Mouse (Mus musculus) intestine, embryonic 14.5 days (tissue): ENCODE results near the gene Rubcnl. TPM values are rescaled to one million over a fixed set of nuclear protein-coding genes. Genes with fewer than 3 reads are reported as not detected.

Experiments used
- ATAC-seq: fragments of 200-750 bp; cut with Nextera tagmentation; replicated peaks from 2 replicates; pipeline ENCODE4 v1.8.0; 2017; ENCODE audit warnings: low read depth, moderate number of reproducible peaks, moderate TSS enrichment, moderate library complexity; ENCODE audit not compliant: low FRiP score, low TSS enrichment
- DNase-seq: peaks from one replicate; pipeline ENCODE4 v3.0.0-alpha.2; 2018; ENCODE audit warnings: low spot score
- H3K27ac ChIP-seq: fragments of 300-500 bp; sonication (generic); 2 replicates; pipeline ENCODE4 v1.5.1; 2014; ENCODE audit warnings: low read depth, mild to moderate bottlenecking, control low read depth
- H3K27me3 ChIP-seq: fragments of 300-500 bp; sonication (generic); replicated peaks from 2 replicates; pipeline ENCODE4 v1.6.1; 2014; ENCODE audit warnings: low read length, control low read depth; ENCODE audit not compliant: control insufficient read depth, insufficient read depth
- H3K36me3 ChIP-seq: fragments of 300-500 bp; sonication (generic); 2 replicates; pipeline ENCODE4 v1.6.1; 2014; ENCODE audit warnings: low read length, control low read depth; ENCODE audit not compliant: control insufficient read depth, insufficient read depth
- H3K4me1 ChIP-seq: fragments of 300-500 bp; sonication (generic); replicated peaks from 2 replicates; pipeline ENCODE4 v1.6.1; 2014; ENCODE audit warnings: low read length, control low read depth, mixed read lengths; ENCODE audit not compliant: control insufficient read depth, insufficient read depth
- H3K4me2 ChIP-seq: fragments of 300-500 bp; sonication (generic); 2 replicates; pipeline ENCODE4 v1.6.1; 2014; ENCODE audit warnings: low read length
- H3K4me3 ChIP-seq: fragments of 300-500 bp; sonication (generic); 2 replicates; pipeline ENCODE4 v1.5.1; 2014; ENCODE audit warnings: low read depth, low read length, control low read depth, mixed read lengths
- H3K9ac ChIP-seq: fragments of 300-500 bp; sonication (generic); 2 replicates; pipeline ENCODE4 v1.6.1; 2014; ENCODE audit warnings: mild to moderate bottlenecking, low read length
- H3K9me3 ChIP-seq: fragments of 300-500 bp; sonication (generic); 2 replicates; pipeline ENCODE4 v1.6.1; 2016; ENCODE audit warnings: low read length, control low read depth; ENCODE audit not compliant: control insufficient read depth
- WGBS: fragments of 180-500 bp; shearing (Covaris S2); extraction: QIAGEN DNeasy Blood & Tissue Kit; methylation state at CpG from one replicate; pipeline ENCODE4 v1.1.7; 2014; 5-methylcytosine and 5-hydroxymethylcytosine counted together
- polyA plus RNA-seq: library from polyadenylated mRNA; unstranded; fragments of >200 nt; fragmentation: Nextera tagmentation; extraction: Ambion mirVana; gene quantifications from 2 replicates; pipeline ENCODE4 v1.2.1, GENCODE M21; 2014

Gene Rubcnl
- polyA plus RNA-seq, 1 experiment from 2014 or later: 0.37 TPM

- no peak overlapping the region for H3K9ac ChIP-seq
- no peak for ATAC-seq
- no peak overlapping the region for H3K4me2 ChIP-seq
- WGBS: 69% methylated on average over 7 of the region's 7 CpGs
- no peaks in the 10 kb centered on the region for H3K9me3 ChIP-seq
- no peak overlapping the region for H3K27ac ChIP-seq
- DNase-seq: no peak
- H3K4me1 ChIP-seq: no peaks in the 10 kb centered on the region
- no peak overlapping the region for H3K4me3 ChIP-seq
- H3K36me3 ChIP-seq: no peaks in the 10 kb centered on the region
- H3K27me3 ChIP-seq: no peaks in the 10 kb centered on the region
Measured at GRCm38 (mm10) chr14:75069356-75069979, 53.6 kb downstream of the Rubcnl start.

DNA sequence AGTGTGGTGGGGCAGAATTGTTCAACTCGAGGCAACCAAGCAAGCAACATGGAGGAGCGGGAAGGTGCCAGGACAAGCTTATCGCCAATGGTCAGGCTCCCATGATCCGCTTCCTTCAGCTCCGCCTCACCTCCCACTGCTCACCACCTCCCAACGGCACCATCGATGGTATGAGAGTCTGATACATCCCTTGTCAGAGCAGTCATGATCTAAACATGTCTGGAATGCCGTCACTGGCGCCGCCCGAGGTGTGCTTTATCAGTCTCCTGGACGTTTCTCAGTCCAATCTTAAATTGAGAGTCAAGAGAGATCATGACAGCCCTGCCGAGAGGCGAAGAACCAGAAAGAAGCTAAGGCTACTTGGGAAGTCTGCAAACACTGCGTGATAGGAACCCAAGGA is 55.3 kb downstream of the Rubcnl start:
- no peaks in the 10 kb centered on the region for H3K36me3 ChIP-seq
- WGBS: 86% methylated on average over 15 of the region's 15 CpGs
- no peak overlapping the region for H3K4me2 ChIP-seq
- H3K27me3 ChIP-seq: no peaks in the 10 kb centered on the region
- H3K9ac ChIP-seq: no peak overlapping the region
- no peak overlapping the region for H3K27ac ChIP-seq
- H3K4me3 ChIP-seq: no peak overlapping the region
- no peak for DNase-seq
- H3K4me1 ChIP-seq: no peaks in the 10 kb centered on the region
- H3K9me3 ChIP-seq: no peaks in the 10 kb centered on the region
- no peak for ATAC-seq

DNA sequence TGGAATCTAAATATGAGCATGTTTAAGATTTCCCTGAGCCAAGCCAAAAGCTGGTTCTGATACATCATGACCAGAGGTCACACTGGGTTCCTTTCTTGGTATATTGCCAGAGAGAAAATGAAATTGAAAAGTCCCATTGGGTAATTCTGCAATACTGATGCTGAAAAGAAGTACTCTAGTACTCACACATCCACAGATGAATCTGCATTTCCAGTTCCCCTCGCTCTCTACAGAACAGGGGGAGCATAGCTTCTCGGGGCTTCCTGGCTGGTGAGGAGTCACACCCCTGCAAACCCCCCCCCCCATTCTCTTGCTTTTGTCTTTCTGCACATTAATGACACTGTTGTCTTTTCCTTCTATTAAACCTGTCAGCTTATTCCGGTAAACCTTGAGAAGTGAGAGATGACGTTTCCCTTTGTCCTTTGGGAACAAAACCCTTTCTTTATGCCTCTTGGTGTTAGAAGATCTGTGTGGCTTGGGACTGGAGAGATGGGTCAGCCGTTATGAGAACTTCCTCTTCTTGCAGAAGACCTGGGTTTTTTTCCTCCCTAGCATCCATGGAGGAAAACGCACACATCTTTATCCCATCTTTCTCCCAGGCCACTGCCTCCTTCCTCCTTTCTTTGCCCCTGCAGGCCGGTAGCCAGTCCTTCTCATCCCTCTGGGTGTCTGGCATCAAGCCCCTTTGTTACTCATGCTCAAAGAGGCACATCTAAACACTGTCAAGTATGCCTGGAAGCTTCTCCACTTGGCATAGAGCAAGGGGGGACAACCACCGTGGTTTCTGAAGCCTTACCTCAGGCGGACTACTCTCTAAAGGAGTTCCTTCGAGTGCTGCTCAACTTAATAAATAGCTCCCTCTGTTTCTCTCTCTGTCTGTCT is 59.7 kb downstream of the Rubcnl start:
- H3K4me2 ChIP-seq: no peak overlapping the region
- no peak overlapping the region for H3K27ac ChIP-seq
- 81% methylated on average over 10 of the region's 10 CpGs for WGBS
- no peaks in the 10 kb centered on the region for H3K27me3 ChIP-seq
- H3K9me3 ChIP-seq: no peaks in the 10 kb centered on the region
- H3K36me3 ChIP-seq: no peaks in the 10 kb centered on the region
- no peak overlapping the region for H3K4me3 ChIP-seq
- DNase-seq (no peak), ATAC-seq (no peak)
- no peak overlapping the region for H3K9ac ChIP-seq
- H3K4me1 ChIP-seq: no peaks in the 10 kb centered on the region

GRCm38 (mm10) chr14:75077946-75078345 is 62.1 kb downstream of the Rubcnl start:
- DNase-seq: no peak
- WGBS: 69% methylated on average over 6 of the region's 6 CpGs
- no peaks in the 10 kb centered on the region for H3K9me3 ChIP-seq

More at GRCm38 (mm10) chr14:75077946-75078345, 62.1 kb downstream of the Rubcnl start:
- H3K4me3 ChIP-seq: no peak overlapping the region
- ATAC-seq: no peak
- H3K4me1 ChIP-seq: no peaks in the 10 kb centered on the region
- H3K9ac ChIP-seq: no peak overlapping the region
- no peaks in the 10 kb centered on the region for H3K27me3 ChIP-seq
- H3K4me2 ChIP-seq: no peak overlapping the region
- H3K36me3 ChIP-seq: no peaks in the 10 kb centered on the region
- H3K27ac ChIP-seq: no peak overlapping the region

Other genes with a start within 250 kb of the Rubcnl start
- 12.6 and 14.4 TPM in 2 replicates for gene Lrch1, start 68.2 kb upstream of the Rubcnl start, polyA plus RNA-seq
- gene Lrrc63, start 114.9 kb downstream of the Rubcnl start, polyA plus RNA-seq: 0.07 TPM in 1 of 2 replicates, not detected in the other
- gene Lcp1, start 115.1 kb downstream of the Rubcnl start, polyA plus RNA-seq: 58.3 and 61.2 TPM in 2 replicates
- 1.1 and 1.4 TPM in 2 replicates for gene Cpb2, start 226.3 kb downstream of the Rubcnl start, polyA plus RNA-seq